Mouse (Mus musculus) stomach, postnatal 0 days (tissue): ENCODE data around the gene Ccl21b.
"Not testable (repeated sequence)": the region's sequence is repeated elsewhere in the genome, so short reads cannot be mapped to it uniquely, and the experiment has no call there.

Source experiments
- CTCF ChIP-seq: IDR thresholded peaks from 2 replicates; pipeline ENCODE4 v1.5.1; 2016; ENCODE audit warnings: antibody characterized with exemption, low read depth, mild to moderate bottlenecking, moderate library complexity
- EP300 ChIP-seq: optimal IDR thresholded peaks from 2 replicates; pipeline ENCODE3; 2016; ENCODE audit warnings: antibody characterized with exemption

DNA sequence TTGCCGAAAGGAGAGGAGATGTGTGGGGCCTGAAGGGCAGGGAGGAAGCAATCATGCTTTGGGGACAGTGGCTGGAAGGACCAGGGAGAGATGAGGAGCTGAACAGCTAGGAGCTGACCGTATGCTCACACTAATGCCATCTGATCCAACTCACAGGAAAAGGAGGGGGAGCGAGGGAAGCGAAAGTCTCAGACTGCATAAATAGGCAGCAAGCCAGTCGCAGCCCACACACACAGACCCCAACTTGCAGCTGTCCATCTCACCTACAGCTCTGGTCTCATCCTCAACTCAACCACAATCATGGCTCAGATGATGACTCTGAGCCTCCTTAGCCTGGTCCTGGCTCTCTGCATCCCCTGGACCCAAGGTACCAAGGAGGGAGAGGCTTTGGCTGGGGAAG is at the start of gene Ccl21b:
- not testable (repeated sequence) for TF ChIP-seq EP300, CTCF
